Mouse (Mus musculus) inflammation-experienced regulatory T-cells, adult 6 months (primary cell): Measurements from ENCODE around the gene Optc. TPM values are rescaled to one million over a fixed set of nuclear protein-coding genes. Genes with fewer than 3 reads are reported as not detected.

Experiments used
- polyA plus RNA-seq, 3 experiments: library from polyadenylated mRNA; unstranded; fragments of 100-300 nt; shearing (Covaris generic); gene quantifications; one replicate each; pipeline ENCODE4 v1.2.1; 2017

Optc gene
- polyA plus RNA-seq, 3 experiments from 2014 or later = not detected

Other genes with a start within 250 kb of the Optc start
- not detected for gene Zbed6, start 247.1 kb downstream of the Optc start, polyA plus RNA-seq
- 1 to 10 TPM; 2.8 to 3.6 (median 3.5) TPM for gene Gm38394, start 246.7 kb downstream of the Optc start, polyA plus RNA-seq
- 100 to 1,000 TPM; 141 to 216 (median 148) TPM for gene Lax1, start 217.9 kb downstream of the Optc start, polyA plus RNA-seq
- 10 to 100 TPM; 13.7 to 26.5 (median 16.2) TPM for gene Atp2b4, start 107.0 kb downstream of the Optc start, polyA plus RNA-seq
- gene Prelp, start 13.4 kb upstream of the Optc start, polyA plus RNA-seq = not detected
- gene Fmod, start 129.3 kb upstream of the Optc start, polyA plus RNA-seq = not detected
- 100 to 1,000 TPM; 168 to 251 (median 221) TPM for gene Btg2, start 171.1 kb upstream of the Optc start, polyA plus RNA-seq
- gene Chit1, start 203.2 kb upstream of the Optc start, polyA plus RNA-seq = not detected